Mouse (Mus musculus): ENCODE measurements at regions not wholly inside any gene's neighbourhood (a gene's known extent, or its start where the extent isn't known, plus 50 kb on each side); places are given as distances from the start of the nearest gene placed in this dataset.
A peak's percentile ranks its signal among the peaks of the same experiment; 100 is the strongest.

- DNase-seq = no peak
These were observed 259.7 kb downstream of the Trim52 start for GRCm38 (mm10) chr14:106365624-106366118.

- no peak for DNase-seq
These were observed 267.5 kb downstream of the Trim52 start for GRCm38 (mm10) chr14:106373451-106373850.

GRCm38 (mm10) chr14:106379645-106380044 is 273.6 kb downstream of the Trim52 start:
- no peak for DNase-seq

- DNase-seq = no peak
These were observed 281.7 kb downstream of the Trim52 start for GRCm38 (mm10) chr14:106387671-106388070.

- DNase-seq = no peak
These were observed 284.5 kb downstream of the Trim52 start for GRCm38 (mm10) chr14:106390546-106390945.

- DNase-seq = no peak
These were observed 288.0 kb downstream of the Trim52 start for GRCm38 (mm10) chr14:106393978-106394377.

- DNase-seq = no peak
These were observed 307.0 kb downstream of the Trim52 start for GRCm38 (mm10) chr14:106412917-106413558.

- no peak for DNase-seq
These were observed 318.7 kb downstream of the Trim52 start for GRCm38 (mm10) chr14:106424714-106425113.

GRCm38 (mm10) chr14:106428594-106428993 is 322.6 kb downstream of the Trim52 start:
- DNase-seq = no peak

GRCm38 (mm10) chr14:106439282-106439681 is 333.3 kb downstream of the Trim52 start:
- DNase-seq = peak; percentile 29

GRCm38 (mm10) chr14:106489074-106489473 is 383.1 kb downstream of the Trim52 start:
- no peak for DNase-seq

- DNase-seq = no peak
These were observed 385.4 kb downstream of the Trim52 start for GRCm38 (mm10) chr14:106491389-106491788.

GRCm38 (mm10) chr14:106500344-106501135 is 394.5 kb downstream of the Trim52 start:
- no peak for DNase-seq

- no peak for DNase-seq
These were observed 400.9 kb downstream of the Trim52 start for GRCm38 (mm10) chr14:106506921-106507320.

GRCm38 (mm10) chr14:106518552-106519358 is 412.8 kb downstream of the Trim52 start:
- no peak for DNase-seq

- no peak for DNase-seq
These were observed 414.8 kb downstream of the Trim52 start for GRCm38 (mm10) chr14:106520808-106521207.

GRCm38 (mm10) chr14:106550150-106550549 is 444.2 kb downstream of the Trim52 start:
- DNase-seq = no peak

- DNase-seq = no peak
These were observed 473.3 kb downstream of the Trim52 start for GRCm38 (mm10) chr14:106579281-106579680.

- no peak for DNase-seq
These were observed 475.9 kb downstream of the Trim52 start for GRCm38 (mm10) chr14:106581886-106582285.

GRCm38 (mm10) chr14:106593352-106593751 is 487.4 kb downstream of the Trim52 start:
- DNase-seq = no peak

- DNase-seq = no peak
These were observed 488.0 kb downstream of the Trim52 start for GRCm38 (mm10) chr14:106593980-106594379.

GRCm38 (mm10) chr14:106607041-106607440 is 501.0 kb downstream of the Trim52 start:
- DNase-seq = no peak

GRCm38 (mm10) chr14:106608341-106608927 is 502.4 kb downstream of the Trim52 start:
- DNase-seq = no peak
